8 mouse cellular contexts compared by ENCODE assay signal in genomic region chr17:9756196-9756595, GRCm38 (mm10).
DNase-seq lines count a peak whose midpoint lies in the region; ATAC-seq and TF ChIP-seq lines count a peak whose summit lies in the region.

No protein-coding gene starts in this region.

- peak; percentile 84 for DNase-seq in heart, adult 8-10 months (ENCODE audit: low spot score)
- peak; percentile 40 for DNase-seq in ES-CJ7 (ENCODE audit: low read depth, low spot score)
- DNase-seq in cerebellum, adult 8-10 months, result peak; percentile 61
- peak; percentile 57 to 71 for DNase-seq in left cerebral cortex, adult 2 months (ENCODE audit: extremely low spot score in 1 of 2, low spot score in 2 of 2)
- no peak for DNase-seq in T-cell, adult 2 months (ENCODE audit: low spot score)

- no peak overlapping the region for H3K27ac ChIP-seq in heart, embryonic 12.5 days (ENCODE audit: poor library complexity, severe bottlenecking)
- no peak overlapping the region; the same call in 1 of the 2 replicates for H3K27ac ChIP-seq in left cerebral cortex, adult 2 months

- peak; percentile 85 for TF ChIP-seq CTCF in left cerebral cortex, adult 2 months (IDR thresholded peaks at IDR 0.05)

- no peaks in the 10 kb centered on the region for H3K9me3 ChIP-seq in heart, embryonic 12.5 days (replicated peaks)

- H3K4me1 ChIP-seq in heart, embryonic 12.5 days (replicated peaks), result peaks cover 26% of the 10 kb centered on the region

- no peak overlapping the region for H3K9ac ChIP-seq in heart, embryonic 12.5 days

- 0 out of 2 replicates have a peak, but pooled peaks cover 3% of the 10 kb centered on the region for H3K27me3 ChIP-seq in heart, embryonic 12.5 days (replicated peaks)
- no peaks in the 10 kb centered on the region for H3K27me3 ChIP-seq in myocyte (ENCODE audit: control insufficient read depth, insufficient read depth, insufficient read length)

- 54% methylated on average over 3 of the region's 3 CpGs for WGBS in heart, embryonic 12.5 days

- H3K36me3 ChIP-seq in heart, embryonic 12.5 days, result no peaks in the 10 kb centered on the region
- no peaks in the 10 kb centered on the region for H3K36me3 ChIP-seq in myocyte (ENCODE audit: control insufficient read depth, insufficient read depth)

- no peaks in the 10 kb centered on the region for H3K79me2 ChIP-seq in myocyte (ENCODE audit: control insufficient read depth, insufficient read depth)

- no peak overlapping the region for H3ac ChIP-seq in myocyte (ENCODE audit: control insufficient read depth, insufficient read length)

- TF ChIP-seq POLR2A in myocyte (IDR thresholded peaks at IDR 0.05; ENCODE audit: insufficient read length, low read depth), result no peak

- no peak for ATAC-seq in heart, embryonic 12.5 days (ENCODE audit: insufficient number of reproducible peaks, low FRiP score)
- peak; percentile 35; the same call in 1 of the 2 replicates for ATAC-seq in granulocyte monocyte progenitor cell, adult 5-6 weeks (replicated peaks; ENCODE audit: poor library complexity, severe bottlenecking)

- no peak overlapping the region for H3K4me3 ChIP-seq in heart, embryonic 12.5 days
- H3K4me3 ChIP-seq in left cerebral cortex, adult 2 months, result no peak overlapping the region
- H3K4me3 ChIP-seq in myocyte, result no peak overlapping the region

- H3K4me2 ChIP-seq in heart, embryonic 12.5 days, result no peak overlapping the region
- H3K4me2 ChIP-seq in myocyte (ENCODE audit: low read depth), result peak overlapping the region; percentile 81

- intact Hi-C loops in left cerebral cortex, adult 2 months (cut with DNase I), result loop anchor here (2.0 to 5.0 kb wide), 5 partner anchors 151 to 736 kb away; partner anchors contain the start of gene Qk

TF ChIP-seq in myocyte, 11 proteins besides CTCF, POLR2A, EP300 and RAD21:
- TF ChIP-seq REST (IDR thresholded peaks at IDR 0.05; ENCODE audit: insufficient read depth, insufficient read length) (no peak), TCF12 (IDR thresholded peaks at IDR 0.05; ENCODE audit: insufficient read depth, poor library complexity, severe bottlenecking) (no peak), POLR2AphosphoS2 (IDR thresholded peaks at IDR 0.05; ENCODE audit: insufficient read length, low read depth) (no peak), USF1 (IDR thresholded peaks at IDR 0.05; ENCODE audit: low read depth) (no peak), MYOD1 (IDR thresholded peaks at IDR 0.05; ENCODE audit: control insufficient read depth in 1 of 3, insufficient read length in 2 of 3, low read depth in 2 of 3) (no peak), E2F4 (IDR thresholded peaks at IDR 0.05; ENCODE audit: insufficient read depth) (no peak), MYOG (IDR thresholded peaks at IDR 0.05; ENCODE audit: control insufficient read depth in 1 of 3, insufficient read depth in 1 of 3, insufficient read length in 2 of 3, low read depth in 2 of 3) (no peak), CEBPB (IDR thresholded peaks at IDR 0.05; ENCODE audit: insufficient read depth, poor library complexity, severe bottlenecking) (no peak), MAX (IDR thresholded peaks at IDR 0.05; ENCODE audit: low read depth) (no peak), SRF (IDR thresholded peaks at IDR 0.05; ENCODE audit: control insufficient read depth, insufficient read length, low read depth) (no peak)
